Mouse (Mus musculus) activated CD4-positive, CD25-positive, alpha-beta regulatory T cell, adult 9 weeks (primary cell): ENCODE results near the gene Dglucy. TPM values are rescaled to one million over a fixed set of nuclear protein-coding genes. Genes with fewer than 3 reads are reported as not detected.

ENCODE experiments used
- polyA plus RNA-seq: library from polyadenylated mRNA; unstranded; fragments of 100-300 nt; shearing (Covaris generic); gene quantifications from one replicate; pipeline ENCODE4 v1.2.1, GENCODE M21; 2017

Dglucy gene
- polyA plus RNA-seq = 13.8 TPM

GRCm38 (mm10) chr12:100778934-100779865 lies at the start of gene Dglucy:
Dglucy (plus strand) TSS chr12:100779057.

GRCm38 (mm10) chr12:100907598-100908297 lies 128.9 kb downstream of the Dglucy start, which contains the start of gene Gpr68:
Gpr68 (minus strand) TSS chr12:100908198.

Other genes starting within 250 kb of the Dglucy start
- 9.9 TPM for gene Rps6ka5, start 52.1 kb upstream of the Dglucy start, polyA plus RNA-seq
- gene Gpr68, start 129.1 kb downstream of the Dglucy start, polyA plus RNA-seq = 86.3 TPM
- 144 TPM for gene Ccdc88c, start 250.0 kb downstream of the Dglucy start, polyA plus RNA-seq